Mouse (Mus musculus) embryo, embryonic 11 days (tissue): ENCODE data around the gene Mndal.
"Not testable (repeated sequence)": the region's sequence is repeated elsewhere in the genome, so short reads cannot be mapped to it uniquely, and the experiment has no call there.

Experiments used
- DNase-seq: peaks from one replicate; pipeline ENCODE4 v3.0.0-alpha.2; 2015

Mndal gene

DNA sequence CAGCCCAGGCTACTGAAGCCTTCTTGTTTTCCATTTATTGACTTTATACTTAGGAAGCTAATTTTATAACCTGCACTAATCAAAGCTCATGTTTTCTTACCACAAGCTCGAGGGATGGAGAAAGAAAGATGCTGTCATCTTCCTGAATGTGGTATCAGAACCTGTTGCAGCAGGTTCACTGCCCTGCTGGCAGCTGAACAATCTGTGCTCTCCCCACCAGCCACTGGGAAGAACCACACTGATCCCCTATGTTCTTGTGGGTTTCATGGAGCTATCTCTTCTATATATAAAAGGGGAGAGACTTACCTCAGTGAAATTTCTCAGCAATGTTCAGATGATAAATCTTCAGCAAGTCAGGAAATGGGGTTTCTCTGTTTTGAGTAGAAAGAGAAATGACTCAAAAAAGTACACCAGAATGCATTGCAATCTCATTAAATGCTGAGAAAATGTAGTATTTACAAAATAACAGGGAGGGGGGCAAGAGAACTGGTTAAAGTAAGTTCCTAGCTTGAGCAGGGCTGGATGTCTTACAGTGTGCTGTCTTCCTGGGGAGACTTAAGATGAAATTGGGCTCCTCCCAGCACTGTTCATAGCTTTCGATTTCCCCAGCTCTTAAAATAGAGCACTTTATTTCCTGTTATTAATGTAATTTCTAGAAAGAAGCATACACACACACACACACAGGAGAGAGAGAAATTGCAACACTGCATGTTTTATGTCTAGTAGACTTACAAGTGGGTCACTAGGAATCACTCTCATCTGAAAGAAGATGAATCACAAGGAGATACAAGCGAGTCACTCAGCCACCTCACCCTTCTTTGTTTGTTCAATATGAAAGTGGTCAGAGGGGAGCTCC is at the start of gene Mndal, which contains the start of gene Ifi203:
Mndal (minus strand) TSS at position 568 of the 856 bp plus-strand sequence.
Ifi203 (minus strand) TSS at position 749 of the 856 bp plus-strand sequence.
- not testable (repeated sequence) for DNase-seq

DNA sequence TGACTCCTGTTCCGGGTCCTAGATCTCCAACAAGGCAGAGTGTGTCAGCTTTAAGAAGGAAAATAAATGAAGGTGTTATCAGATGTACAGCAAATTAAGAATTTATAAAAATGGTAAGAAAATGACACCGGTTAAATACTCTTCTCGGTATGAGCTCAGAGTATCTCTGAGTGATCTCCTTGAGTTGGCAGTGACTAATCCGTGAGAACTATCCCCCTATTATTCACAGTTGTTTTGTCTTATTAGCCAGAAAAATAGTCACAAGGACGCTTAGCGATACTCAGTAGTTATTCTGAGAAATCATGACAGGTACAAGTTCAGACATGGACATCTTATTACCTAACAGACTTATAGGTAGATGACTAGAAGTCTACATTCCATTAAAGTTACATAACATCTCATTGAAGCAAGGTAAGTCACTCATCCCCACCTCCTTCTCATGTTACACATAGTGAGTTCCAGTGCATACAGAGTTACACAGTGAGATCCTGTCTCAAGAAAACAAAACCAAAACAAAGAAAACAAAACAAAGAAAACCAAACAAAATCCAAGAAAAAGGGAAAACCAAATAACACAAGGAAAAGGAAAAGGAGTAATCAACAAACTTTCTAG is 40.5 kb upstream of the Mndal start, which contains the start of gene Ifi202b:
Ifi202b (minus strand) TSS at position 51 of the 612 bp plus-strand sequence.
- DNase-seq = not testable (repeated sequence)

DNA sequence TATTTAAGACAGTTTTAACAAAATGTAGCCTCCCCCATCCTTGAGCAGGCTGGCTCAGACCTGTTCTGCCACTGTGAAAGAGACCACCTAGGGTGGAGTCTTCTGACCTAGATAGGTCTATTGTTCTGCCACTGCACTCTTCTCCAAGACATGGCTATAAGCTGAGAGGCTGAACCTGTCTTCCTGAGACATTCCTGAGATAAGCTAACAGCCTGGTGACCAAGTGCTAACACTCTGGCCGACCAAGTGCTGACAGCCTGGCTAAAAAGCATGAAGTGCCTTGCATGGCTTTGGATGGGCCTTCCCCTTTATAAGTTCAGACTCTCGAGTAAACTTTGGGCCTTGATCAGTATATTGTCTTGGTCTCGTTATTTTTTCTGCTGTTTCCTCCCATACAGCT is 38.7 kb upstream of the Mndal start:
- peak; percentile 5 for DNase-seq

DNA sequence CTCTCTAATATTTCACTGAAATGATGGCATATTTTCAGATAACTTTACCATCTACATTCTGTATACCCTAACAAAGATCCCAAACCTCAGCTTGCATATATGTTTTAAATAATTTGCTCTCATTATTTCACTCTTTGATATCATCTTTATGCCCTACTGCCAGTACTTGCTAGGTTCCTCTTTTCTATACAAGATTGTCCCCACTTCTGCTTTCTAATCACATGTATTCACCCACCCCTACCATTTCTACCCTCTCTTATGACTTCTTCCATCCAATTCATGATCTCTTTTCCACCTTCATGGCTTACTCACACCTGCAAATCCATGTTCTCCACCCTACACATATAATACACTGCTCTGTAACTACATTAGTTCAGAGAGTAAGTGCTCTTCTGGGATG is 35.3 kb upstream of the Mndal start:
- DNase-seq = no peak

DNA sequence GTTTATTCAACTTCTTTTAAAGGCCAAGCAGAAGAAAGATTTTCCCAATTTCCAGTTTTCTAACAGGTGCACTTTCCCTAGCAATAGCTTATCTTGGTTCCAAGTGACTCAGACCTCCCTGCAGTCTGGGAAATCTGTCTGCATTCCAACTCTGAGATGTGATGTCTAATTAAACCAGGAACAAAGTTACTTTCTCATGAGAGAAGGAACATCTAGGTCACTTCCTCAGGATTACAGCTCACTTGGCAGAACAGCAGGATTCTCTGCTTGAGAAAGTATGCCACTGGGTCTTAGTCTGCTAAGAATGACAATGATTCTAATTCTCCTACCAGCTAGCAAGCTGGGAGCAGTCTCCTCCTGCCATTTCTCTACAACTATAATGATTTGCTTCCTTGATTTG is 30.8 kb upstream of the Mndal start:
- DNase-seq = no peak

DNA sequence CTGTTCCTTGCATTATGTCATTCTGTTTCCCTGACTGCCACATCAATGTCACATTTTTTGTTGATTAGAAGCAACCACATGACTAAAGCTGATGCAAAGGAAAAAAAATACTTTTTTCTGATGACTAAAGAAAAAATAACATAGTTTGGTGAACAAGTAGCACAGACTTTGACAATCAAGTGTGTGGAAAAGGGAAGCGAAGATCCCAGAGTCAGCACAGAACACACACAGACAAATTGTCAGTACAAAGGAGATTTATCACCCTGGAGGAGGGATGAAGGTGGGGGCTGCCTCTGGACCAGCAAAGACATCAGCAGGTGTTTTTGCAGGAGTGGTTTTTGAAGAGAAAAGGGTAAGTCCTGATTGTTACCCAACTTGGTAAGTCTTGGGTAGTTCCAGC is 19.2 kb upstream of the Mndal start:
- not testable (repeated sequence) for DNase-seq

DNA sequence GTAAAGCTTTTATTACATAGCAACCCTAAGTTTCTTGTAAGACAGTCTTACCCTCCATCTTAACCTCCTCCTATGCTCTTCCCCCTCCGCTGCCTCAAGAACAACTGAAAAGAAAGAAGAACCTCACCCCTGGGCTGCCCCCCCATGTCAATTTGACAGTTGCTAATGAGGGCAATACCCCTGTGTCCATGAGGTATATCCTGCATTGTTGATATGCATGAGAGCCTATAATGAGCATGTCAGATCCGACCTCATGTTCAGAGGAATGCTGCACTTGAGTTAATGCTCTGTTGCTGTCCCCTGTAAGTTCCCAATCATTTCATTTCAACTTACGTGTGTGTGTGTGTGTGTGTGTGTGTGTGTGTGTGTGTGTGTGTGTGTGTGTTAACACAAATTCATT is 17.7 kb upstream of the Mndal start:
- DNase-seq = not testable (repeated sequence)

DNA sequence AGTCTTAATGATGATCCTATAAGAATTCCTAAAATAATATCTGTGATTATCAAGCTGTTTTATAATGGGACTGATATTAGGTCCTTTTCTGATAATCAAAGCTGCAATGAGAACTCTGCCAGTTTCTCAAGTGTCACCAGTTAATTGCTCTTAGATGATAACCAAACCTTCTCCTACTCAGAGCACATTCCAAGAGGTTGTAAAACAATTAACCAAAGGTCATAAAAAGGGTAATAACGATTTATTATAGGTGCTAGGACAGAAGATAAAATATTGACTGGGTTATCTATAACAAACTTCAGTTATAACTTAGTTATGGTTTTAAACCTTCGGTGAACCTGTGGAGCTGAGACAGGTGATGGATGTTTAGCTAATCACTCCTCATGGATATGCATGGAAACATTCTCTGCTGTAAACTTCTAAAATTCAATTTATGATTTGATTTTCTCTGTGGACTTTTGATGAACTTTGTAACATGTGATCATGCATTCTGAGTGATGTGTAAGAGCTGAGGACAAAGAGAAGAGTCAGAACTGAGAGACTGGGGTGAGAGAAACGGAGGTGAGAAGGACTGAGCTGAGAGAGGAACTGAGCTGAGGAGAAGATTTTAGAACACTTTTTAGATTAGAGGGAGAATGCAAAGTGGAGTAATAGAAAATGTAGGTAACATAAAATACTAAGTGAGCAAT is 13.7 kb upstream of the Mndal start:
- DNase-seq = not testable (repeated sequence)

DNA sequence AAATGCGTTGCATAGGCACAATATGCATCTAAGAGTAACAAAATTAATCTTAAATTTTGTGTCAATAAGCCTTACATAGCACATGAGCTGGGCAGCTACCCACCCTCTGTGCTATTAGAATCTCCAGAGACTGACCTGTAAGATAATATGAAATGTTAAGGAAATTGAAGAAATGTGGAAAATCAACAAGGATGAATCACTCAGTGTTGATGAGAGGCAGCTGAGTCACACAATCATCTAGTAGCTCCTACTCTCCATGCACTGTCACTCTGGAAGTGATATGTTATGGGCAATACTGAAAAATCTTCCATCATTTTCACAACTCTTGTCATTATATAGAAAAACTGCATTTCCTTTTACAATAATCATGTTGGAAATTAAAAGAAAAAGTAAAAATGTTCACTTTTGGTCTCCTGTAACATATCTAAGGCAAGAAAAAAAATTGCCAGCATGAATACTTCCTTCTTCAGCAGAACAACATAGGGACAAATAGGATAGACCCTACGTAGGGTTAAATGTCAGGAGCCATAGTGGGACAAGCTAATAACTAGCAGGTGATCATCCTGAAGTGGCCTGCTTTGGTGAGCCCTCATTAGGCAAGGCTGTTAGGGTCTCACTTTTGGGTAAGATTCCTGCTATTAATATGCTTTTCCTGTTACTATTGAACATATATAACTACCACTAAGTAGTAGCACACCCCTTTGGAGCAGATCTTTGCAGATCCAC is 12.9 kb upstream of the Mndal start:
- DNase-seq = no peak

DNA sequence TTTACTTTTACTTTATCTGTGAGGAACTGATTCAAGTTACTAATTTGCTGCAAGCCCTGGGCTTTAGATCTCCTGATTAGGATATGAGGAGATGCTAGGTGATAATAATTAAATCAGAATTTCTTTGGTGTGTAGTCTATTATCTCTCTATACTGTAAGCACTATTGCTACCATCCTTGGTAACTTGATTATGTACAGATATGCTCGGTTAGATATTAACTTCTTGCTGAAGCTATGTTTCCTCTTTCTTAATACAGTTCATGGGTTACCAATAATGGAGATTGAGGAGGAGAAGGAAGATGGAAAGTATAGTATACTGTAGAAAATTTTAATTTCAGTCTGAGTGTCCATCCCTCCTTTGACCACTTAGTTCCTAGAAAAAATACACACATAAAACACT is 11.3 kb upstream of the Mndal start:
- DNase-seq = no peak

DNA sequence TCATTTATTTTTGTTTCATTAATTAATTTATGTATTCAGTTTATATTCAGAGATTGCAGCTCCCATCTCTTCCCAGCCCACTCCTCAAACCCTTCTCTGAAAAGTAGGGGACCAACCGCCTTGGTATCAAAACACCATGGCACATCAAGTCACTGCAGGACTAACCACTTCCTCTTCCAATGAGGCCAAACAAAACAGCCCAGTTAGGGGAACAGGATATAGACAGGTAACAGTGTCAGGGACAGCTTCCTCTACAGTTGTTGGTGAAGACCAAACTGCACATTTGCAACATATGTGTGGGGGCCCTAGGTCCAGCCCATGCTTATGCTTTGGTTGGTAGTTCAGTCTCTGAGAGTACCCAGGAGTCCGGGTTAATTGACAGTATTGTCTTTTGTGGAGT is 6.8 kb upstream of the Mndal start:
- DNase-seq = not testable (repeated sequence)

DNA sequence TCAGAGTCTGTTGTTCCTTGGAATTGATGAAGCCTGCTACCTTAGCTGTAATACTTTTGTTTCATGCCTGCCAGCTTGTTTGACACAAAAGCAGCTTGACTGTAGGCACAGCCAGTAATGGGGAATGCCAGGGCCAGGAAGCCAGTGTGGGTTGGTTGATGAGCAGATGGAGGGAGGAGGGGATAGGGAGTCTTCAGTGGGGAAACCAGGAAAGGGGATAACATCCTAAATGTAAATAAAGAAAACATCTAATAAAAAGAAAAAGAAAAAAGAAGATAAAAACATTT is 432 bp upstream of the Mndal start:
- not testable (repeated sequence) for DNase-seq

DNA sequence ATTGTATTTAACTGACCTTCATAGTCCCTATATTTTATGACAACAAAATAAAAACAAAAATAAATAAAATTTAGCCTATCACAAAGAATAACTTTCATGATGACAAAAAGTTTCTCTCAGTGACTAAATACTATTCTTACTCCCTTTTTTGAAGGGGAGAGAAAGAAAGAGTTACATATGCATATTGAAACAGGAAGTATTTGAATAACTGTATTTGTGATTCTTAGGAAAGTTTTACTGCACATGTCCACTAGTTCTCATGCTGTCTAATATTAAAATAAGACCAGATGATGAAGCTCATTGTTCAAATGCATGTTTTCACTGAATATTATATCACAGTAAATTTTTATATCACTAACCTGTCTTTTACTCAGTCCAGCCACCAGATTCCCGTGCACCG is 769 bp downstream of the Mndal start:
- not testable (repeated sequence) for DNase-seq

DNA sequence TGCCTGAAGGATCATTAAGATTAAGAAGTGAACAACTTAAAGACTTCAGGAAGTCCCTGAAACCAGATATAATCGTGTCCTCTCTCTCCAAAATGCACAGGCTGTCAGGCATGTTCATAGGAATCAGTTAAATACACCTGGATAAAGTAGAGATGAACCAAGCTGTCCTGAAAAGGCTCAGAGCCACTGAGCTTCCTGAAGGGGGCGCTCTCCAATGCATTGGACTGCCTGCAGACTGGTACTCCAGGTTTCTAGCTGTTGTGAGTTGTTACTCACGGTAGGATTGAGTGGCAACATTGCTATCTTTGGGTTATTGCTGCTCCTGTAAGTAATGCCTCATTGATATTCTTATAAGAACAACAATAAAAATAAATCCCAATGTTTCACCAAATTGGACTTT is 23.0 kb downstream of the Mndal start:
- DNase-seq = not testable (repeated sequence)

DNA sequence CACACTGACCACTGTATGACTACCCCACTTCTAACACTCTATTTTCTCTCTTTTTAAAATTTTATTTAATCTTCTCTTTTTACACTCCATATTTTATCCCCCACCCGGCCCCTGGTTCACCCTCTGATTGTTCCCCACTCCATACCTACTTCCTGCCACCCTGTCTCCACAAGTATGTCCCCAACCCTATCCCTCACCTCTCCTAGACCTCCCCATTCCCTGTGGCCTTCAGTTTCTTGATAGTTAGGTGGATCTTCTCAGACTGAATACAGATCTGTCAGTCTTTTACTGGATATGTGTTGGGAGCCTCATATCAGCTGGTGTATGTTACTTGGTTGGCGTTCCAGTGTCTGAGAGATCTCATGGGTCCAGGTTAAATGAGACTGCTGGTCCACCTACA is 27.7 kb downstream of the Mndal start:
- DNase-seq = no peak

DNA sequence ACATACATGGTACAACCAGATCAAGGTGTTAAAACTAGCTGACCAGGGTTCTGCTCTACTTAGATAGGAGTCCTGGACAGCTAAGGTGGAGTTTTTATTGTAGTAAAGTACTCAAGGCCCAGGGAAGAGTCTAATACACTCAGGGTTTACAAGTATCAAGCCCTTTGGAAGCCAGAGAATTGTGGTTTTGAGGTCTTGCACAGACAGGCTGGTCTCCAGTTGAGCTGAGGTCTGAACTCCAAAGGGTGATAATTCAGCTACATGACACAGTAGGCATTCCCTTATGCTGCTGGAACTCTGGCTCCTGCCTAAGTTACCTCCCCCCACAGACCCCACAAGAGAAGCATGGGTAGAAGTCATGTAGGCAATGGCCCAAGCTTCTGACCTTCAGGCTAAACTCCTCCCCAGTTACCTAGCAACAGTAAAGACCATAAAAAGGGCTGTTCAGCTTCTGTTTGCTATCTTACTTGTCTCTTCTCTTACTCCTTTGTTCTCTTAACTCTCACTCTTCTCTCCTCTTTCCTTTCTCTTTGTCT is 29.0 kb downstream of the Mndal start:
- not testable (repeated sequence) for DNase-seq

DNA sequence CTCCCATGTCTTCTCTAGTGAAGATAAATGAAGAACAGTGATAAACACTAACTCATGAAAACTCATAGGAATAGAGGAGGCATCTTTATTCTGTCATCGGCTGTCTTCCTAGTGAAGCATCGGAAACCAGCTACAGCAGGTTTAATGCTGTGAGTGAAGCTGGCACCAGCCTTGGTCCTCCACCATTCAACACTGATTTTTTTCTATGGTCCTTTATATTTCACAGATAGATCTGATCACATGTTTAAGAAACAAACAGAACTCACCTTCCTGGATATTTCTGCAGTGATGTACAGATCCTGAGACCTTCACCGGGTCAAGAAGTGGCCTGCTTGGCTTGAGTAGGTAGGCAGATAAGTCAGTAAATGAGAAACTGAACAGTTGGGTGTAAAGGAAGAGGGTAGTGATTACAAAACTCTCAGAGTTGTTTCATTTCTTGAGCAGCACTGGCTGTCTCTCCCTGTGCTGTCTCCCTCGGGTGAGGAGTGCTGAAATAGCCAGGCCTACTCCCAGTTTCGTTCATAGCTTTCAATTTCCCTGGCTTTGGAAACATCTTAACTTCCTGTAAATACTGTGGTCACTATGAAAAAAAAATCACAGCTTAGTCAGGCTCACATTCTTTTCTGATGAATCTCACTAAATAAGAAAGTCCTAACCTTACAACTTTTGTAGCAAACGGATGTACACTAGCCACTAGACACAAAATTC is 29.6 kb downstream of the Mndal start, which contains the start of gene Ifi211:
Ifi211 (minus strand) TSS at position 499 of the 708 bp plus-strand sequence.
- not testable (repeated sequence) for DNase-seq

DNA sequence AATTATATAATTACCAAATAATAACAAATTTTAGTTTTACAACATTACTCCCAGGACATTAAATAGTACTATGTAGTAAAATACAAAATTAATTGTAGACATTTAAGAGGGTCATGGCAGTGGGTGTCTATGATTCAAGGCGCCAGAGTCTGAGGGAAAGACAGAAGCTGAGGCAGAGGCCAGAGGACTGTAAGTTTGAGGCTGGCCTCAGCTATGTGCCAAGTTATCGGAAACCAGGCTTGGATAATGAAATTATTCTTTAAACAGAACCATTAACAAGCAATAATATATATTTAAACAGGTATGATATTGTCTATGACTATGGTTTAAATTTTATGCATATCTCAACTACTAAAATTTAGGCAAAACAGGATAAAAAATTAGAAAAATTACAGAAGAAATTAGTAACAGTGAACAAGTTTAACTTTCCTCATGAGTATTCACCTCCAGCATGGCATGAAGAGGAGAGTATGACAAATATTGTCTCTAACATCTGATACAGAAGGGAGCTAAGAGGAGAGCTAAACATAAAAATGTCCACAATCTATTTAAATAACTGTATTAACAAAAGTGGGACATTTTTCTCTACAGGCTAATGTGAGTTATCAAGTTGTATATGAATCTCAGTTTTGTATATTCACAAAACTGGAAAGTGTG is 30.4 kb downstream of the Mndal start:
- no peak for DNase-seq

DNA sequence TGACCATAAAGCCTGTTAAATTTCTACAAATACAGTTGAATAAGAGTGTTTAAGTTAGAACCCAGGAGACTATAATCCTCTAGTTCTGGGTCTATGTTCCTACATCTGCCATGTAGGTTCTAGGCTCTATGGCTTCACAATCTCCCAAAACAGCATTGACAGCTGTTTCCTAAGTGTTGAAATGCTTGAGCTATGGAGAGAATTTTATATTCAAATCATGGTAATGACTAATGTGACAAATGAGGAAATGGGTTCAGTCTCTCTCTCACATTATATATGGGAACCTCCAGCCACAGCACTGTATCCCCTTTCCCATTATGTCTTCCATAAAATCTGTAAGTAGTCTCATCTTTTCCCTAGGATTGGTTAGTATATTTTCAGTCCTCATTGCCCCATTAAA is 33.9 kb downstream of the Mndal start:
- DNase-seq = not testable (repeated sequence)

DNA sequence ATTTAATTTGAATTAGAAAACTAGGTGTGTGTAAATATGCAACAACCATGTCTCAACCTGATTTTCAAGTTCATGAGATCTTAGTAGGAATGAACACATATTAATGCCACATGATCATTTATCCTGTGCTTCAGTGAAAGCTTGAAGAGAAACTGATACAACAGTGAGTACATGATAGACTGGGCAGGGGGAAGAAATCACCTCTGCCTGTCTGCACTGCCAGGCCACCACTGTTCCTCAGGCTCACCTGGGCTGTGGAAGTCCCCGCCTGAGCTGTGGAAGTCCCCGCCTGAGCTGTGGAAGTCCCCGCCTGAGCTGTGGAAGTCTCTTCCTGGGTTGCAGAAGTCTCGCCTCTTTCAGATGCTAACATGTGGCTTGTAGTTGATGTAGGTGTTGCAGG is 36.4 kb downstream of the Mndal start:
- not testable (repeated sequence) for DNase-seq

DNA sequence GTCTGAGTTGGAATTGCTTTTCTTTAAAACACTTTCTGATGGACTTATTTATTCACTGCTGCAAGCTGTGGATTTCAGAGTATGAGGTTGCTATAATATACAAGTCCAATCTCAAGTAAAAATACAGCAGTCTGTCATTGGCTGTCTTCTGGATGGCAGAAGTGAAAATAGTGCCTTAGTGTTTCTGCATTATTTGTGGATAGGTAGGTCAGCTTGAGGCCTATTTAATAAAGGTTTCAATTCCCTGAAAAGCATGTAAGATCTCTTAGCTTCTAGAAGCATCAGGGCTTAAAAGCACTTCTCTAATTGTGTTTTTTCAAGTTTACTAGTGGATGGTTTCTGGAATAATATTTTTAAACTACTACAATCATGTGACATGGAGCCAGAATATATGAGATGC is 52.5 kb downstream of the Mndal start:
- not testable (repeated sequence) for DNase-seq
